Mouse (Mus musculus): ENCODE measurements around the gene Pitpnc1.
A peak's percentile ranks its signal among the peaks of the same experiment; 100 is the strongest.

GRCm38 (mm10) chr11:107241678-107242077 lies 228.8 kb downstream of the Pitpnc1 start:
- TF ChIP-seq POLR2A (IDR thresholded peaks at IDR 0.05; ENCODE audit: insufficient read length, low read depth) = no peak
- no peak for TF ChIP-seq TCF12 (IDR thresholded peaks at IDR 0.05; ENCODE audit: insufficient read depth, poor library complexity, severe bottlenecking)
- no peak for TF ChIP-seq MYOG (IDR thresholded peaks at IDR 0.05; ENCODE audit: control insufficient read depth in 1 of 3, insufficient read depth in 1 of 3, insufficient read length in 2 of 3, low read depth in 2 of 3)
- no peak for TF ChIP-seq POLR2AphosphoS2 (IDR thresholded peaks at IDR 0.05; ENCODE audit: insufficient read length, low read depth)
- TF ChIP-seq MAX (IDR thresholded peaks at IDR 0.05; ENCODE audit: low read depth) = no peak
- no peak for TF ChIP-seq CEBPB (IDR thresholded peaks at IDR 0.05; ENCODE audit: insufficient read depth, poor library complexity, severe bottlenecking)
- no peak for TF ChIP-seq E2F4 (IDR thresholded peaks at IDR 0.05; ENCODE audit: insufficient read depth)
- TF ChIP-seq TCF3 (IDR thresholded peaks at IDR 0.05; ENCODE audit: insufficient read length, low read depth) = no peak
- peak; percentile 33 for TF ChIP-seq USF1 (IDR thresholded peaks at IDR 0.05; ENCODE audit: low read depth)
